Mouse (Mus musculus): ENCODE results near the gene Tsc22d3. TPM values are rescaled to one million over a fixed set of nuclear protein-coding genes. Genes with fewer than 3 reads are reported as not detected.
A peak's percentile ranks its signal among the peaks of the same experiment; 100 is the strongest.

The Tsc22d3 gene
- polyA plus RNA-seq, 1 experiment from 2014 or later, result 77.3 TPM

DNA sequence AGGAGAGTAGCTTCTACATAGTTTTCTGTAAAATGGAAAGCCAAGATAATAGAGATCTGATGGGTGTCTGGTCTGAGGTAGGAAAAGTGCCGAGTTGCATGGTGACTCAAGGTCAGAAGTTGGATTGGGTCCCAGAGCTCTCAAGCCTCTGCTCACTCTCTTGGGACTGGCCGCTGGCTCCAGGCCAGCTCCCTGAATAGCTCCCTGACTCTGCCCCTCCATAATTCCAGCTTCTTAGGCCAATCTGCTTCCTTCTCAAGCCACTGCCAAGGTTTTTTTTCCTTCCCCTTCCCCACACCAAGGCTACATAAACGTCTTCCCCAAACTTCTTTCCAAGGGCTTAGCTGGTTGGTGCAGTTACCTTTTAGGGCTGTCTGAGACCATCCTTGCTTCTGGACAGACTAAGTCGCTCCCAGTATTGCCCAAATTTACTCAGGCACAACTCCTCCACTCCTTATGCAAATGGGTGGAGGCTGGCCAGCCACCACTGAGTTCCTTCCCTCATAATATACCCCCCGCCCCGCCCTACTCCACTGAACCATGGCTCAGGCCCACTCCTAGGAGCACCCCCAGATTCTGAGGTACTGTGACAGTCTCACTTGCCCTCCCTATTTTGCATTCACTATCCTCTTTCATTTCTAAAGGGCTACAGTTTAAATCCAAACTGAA, 42.1 kb downstream of the Tsc22d3 start:
- no peak overlapping the region; the same call in 1 of the 2 replicates for H3K27ac ChIP-seq (replicated peaks)
- no peaks in the 10 kb centered on the region for H3K4me1 ChIP-seq (replicated peaks; ENCODE audit: control insufficient read depth, insufficient read depth)
- H3K27me3 ChIP-seq (ENCODE audit: control insufficient read depth, insufficient read depth, low read length), result no peaks in the 10 kb centered on the region
- TF ChIP-seq EP300 (optimal IDR thresholded peaks at IDR 0.05), result no peak
- TF ChIP-seq CTCF (IDR thresholded peaks at IDR 0.05; ENCODE audit: low read depth), result no peak
- H3K36me3 ChIP-seq (ENCODE audit: control insufficient read depth, insufficient read depth, low read length), result no peaks in the 10 kb centered on the region
- 50% methylated on average over 6 of the region's 6 CpGs for WGBS
- H3K4me2 ChIP-seq (replicated peaks; ENCODE audit: low read depth), result no peak overlapping the region
- ATAC-seq (ENCODE audit: low FRiP score, low TSS enrichment), result peak; percentile 51; the same call in 1 of the 2 replicates
- H3K9ac ChIP-seq (ENCODE audit: low read length), result no peak overlapping the region
- H3K9me3 ChIP-seq (ENCODE audit: control insufficient read depth, low read length), result no peaks in the 10 kb centered on the region
- peak; percentile 30 for DNase-seq (ENCODE audit: low spot score)
- no peak overlapping the region for H3K4me3 ChIP-seq (ENCODE audit: low read depth, low read length)

DNA sequence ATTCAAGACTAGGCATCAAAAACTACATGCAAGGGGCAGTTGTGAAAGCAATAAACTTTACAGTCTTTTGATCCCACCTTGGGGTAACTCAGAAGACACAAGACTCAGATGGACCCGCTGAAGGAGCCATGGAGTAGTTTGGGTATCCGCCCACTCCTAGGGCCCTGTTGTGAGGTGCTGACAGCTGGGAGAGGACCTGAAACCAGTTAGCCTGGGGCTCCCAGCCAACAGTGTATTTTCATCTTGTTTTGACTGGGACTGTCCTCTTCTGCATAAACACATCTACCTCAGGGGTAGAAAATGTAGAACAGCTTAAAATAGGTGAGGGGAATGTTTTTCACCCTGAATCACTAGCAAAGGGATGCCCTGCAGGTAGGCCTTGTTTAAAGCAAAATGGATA, 44.5 kb downstream of the Tsc22d3 start:
- H3K27ac ChIP-seq (replicated peaks), result no peak overlapping the region
- DNase-seq (ENCODE audit: low spot score), result no peak
- H3K27me3 ChIP-seq (ENCODE audit: control insufficient read depth, insufficient read depth, low read length), result no peaks in the 10 kb centered on the region
- TF ChIP-seq CTCF (IDR thresholded peaks at IDR 0.05; ENCODE audit: low read depth), result no peak
- TF ChIP-seq EP300 (optimal IDR thresholded peaks at IDR 0.05), result no peak
- H3K36me3 ChIP-seq (ENCODE audit: control insufficient read depth, insufficient read depth, low read length), result no peaks in the 10 kb centered on the region
- no peaks in the 10 kb centered on the region for H3K4me1 ChIP-seq (replicated peaks; ENCODE audit: control insufficient read depth, insufficient read depth)
- no peak overlapping the region for H3K4me3 ChIP-seq (ENCODE audit: low read depth, low read length)
- H3K9me3 ChIP-seq (ENCODE audit: control insufficient read depth, low read length), result no peaks in the 10 kb centered on the region
- no peak overlapping the region for H3K4me2 ChIP-seq (replicated peaks; ENCODE audit: low read depth)
- no peak for ATAC-seq (ENCODE audit: low FRiP score, low TSS enrichment)
- H3K9ac ChIP-seq (ENCODE audit: low read length), result no peak overlapping the region
- WGBS, result 91% methylated on average over 2 of the region's 2 CpGs

DNA sequence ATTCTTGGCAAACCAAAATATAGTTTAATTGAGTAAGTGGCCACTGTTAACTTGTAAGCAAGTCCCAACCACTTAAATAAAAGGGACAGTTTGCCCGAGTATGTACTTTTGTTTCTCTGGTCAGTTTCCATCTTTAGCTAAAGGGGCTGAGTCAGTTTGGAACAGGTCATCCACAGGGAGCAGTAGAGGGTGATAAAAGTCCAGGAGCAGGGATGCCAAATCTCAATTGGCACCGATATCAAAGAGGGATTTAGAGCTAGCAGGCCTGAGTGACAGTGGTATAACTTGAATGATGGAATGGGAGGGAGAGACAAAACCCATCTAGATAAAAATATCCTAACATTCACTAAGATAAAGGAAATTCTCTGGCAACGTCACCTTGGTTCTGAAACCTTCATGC, 45.0 kb downstream of the Tsc22d3 start:
- no peak for DNase-seq (ENCODE audit: low spot score)
- ATAC-seq (ENCODE audit: low FRiP score, low TSS enrichment), result no peak
- no peak overlapping the region for H3K4me3 ChIP-seq (ENCODE audit: low read depth, low read length)
- no peak overlapping the region for H3K27ac ChIP-seq (replicated peaks)
- 67% methylated on average over 3 of the region's 3 CpGs for WGBS
- H3K9me3 ChIP-seq (ENCODE audit: control insufficient read depth, low read length), result no peaks in the 10 kb centered on the region
- H3K4me1 ChIP-seq (replicated peaks; ENCODE audit: control insufficient read depth, insufficient read depth), result no peaks in the 10 kb centered on the region
- no peak overlapping the region for H3K9ac ChIP-seq (ENCODE audit: low read length)
- no peak overlapping the region for H3K4me2 ChIP-seq (replicated peaks; ENCODE audit: low read depth)
- no peaks in the 10 kb centered on the region for H3K27me3 ChIP-seq (ENCODE audit: control insufficient read depth, insufficient read depth, low read length)
- TF ChIP-seq EP300 (optimal IDR thresholded peaks at IDR 0.05), result no peak
- no peak for TF ChIP-seq CTCF (IDR thresholded peaks at IDR 0.05; ENCODE audit: low read depth)
- H3K36me3 ChIP-seq (ENCODE audit: control insufficient read depth, insufficient read depth, low read length), result no peaks in the 10 kb centered on the region

- no peak for ATAC-seq (ENCODE audit: low FRiP score, low TSS enrichment)
- H3K9ac ChIP-seq (ENCODE audit: low read length), result no peak overlapping the region
- 74% methylated on average over 7 of the region's 7 CpGs for WGBS
- H3K36me3 ChIP-seq (ENCODE audit: control insufficient read depth, insufficient read depth, low read length), result no peaks in the 10 kb centered on the region
- H3K27me3 ChIP-seq (ENCODE audit: control insufficient read depth, insufficient read depth, low read length), result no peaks in the 10 kb centered on the region
- no peak overlapping the region for H3K27ac ChIP-seq (replicated peaks)
- DNase-seq (ENCODE audit: low spot score), result no peak
- no peaks in the 10 kb centered on the region for H3K4me1 ChIP-seq (replicated peaks; ENCODE audit: control insufficient read depth, insufficient read depth)
- H3K9me3 ChIP-seq (ENCODE audit: control insufficient read depth, low read length), result no peaks in the 10 kb centered on the region
- TF ChIP-seq CTCF (IDR thresholded peaks at IDR 0.05; ENCODE audit: low read depth) (no peak), EP300 (optimal IDR thresholded peaks at IDR 0.05) (no peak)
- H3K4me2 ChIP-seq (replicated peaks; ENCODE audit: low read depth), result no peak overlapping the region
- no peak overlapping the region for H3K4me3 ChIP-seq (ENCODE audit: low read depth, low read length)
These were observed 52.6 kb downstream of the Tsc22d3 start for GRCm38 (mm10) chrX:140547660-140548419.

GRCm38 (mm10) chrX:140544737-140545136, 55.7 kb downstream of the Tsc22d3 start:
- peak; percentile 82 for TF ChIP-seq CTCF (IDR thresholded peaks at IDR 0.05; ENCODE audit: low read depth)
- no peak for TF ChIP-seq EP300 (optimal IDR thresholded peaks at IDR 0.05)
- DNase-seq (ENCODE audit: low spot score), result peak; percentile 52
- no peak overlapping the region for H3K4me3 ChIP-seq (ENCODE audit: low read depth, low read length)

More at GRCm38 (mm10) chrX:140544737-140545136, 55.7 kb downstream of the Tsc22d3 start:
- Histone ChIP-seq H3K36me3 (ENCODE audit: control insufficient read depth, insufficient read depth, low read length) (no peaks in the 10 kb centered on the region), H3K9me3 (ENCODE audit: control insufficient read depth, low read length) (no peaks in the 10 kb centered on the region), H3K4me1 (replicated peaks; ENCODE audit: control insufficient read depth, insufficient read depth) (no peaks in the 10 kb centered on the region), H3K4me2 (replicated peaks; ENCODE audit: low read depth) (no peak overlapping the region), H3K27me3 (ENCODE audit: control insufficient read depth, insufficient read depth, low read length) (no peaks in the 10 kb centered on the region), H3K9ac (ENCODE audit: low read length) (no peak overlapping the region), H3K27ac (replicated peaks) (no peak overlapping the region)
- ATAC-seq (ENCODE audit: low FRiP score, low TSS enrichment), result no peak
- WGBS, result 34% methylated on average over 3 of the region's 3 CpGs

All from stomach, postnatal 0 days (tissue).